Mouse (Mus musculus) MEL (cell line): ENCODE results near the gene Gm49395. TPM values are rescaled to one million over a fixed set of nuclear protein-coding genes. Genes with fewer than 3 reads are reported as not detected.

Experiments
- DNase-seq: peaks from one replicate; pipeline ENCODE4 v3.0.0; 2011; ENCODE audit warnings: low read depth, low spot score
- H3K27ac ChIP-seq: 2 replicates; pipeline ENCODE4 v1.5.1; 2012; ENCODE audit warnings: low read depth, mild to moderate bottlenecking, control low read depth, low read length, moderate library complexity; ENCODE audit not compliant: control insufficient read depth
- H3K27me3 ChIP-seq, 2 experiments: fragments of 150-350 bp in 1 of 2; sonication (generic) in 1 of 2; 2 replicates each; pipeline ENCODE4 v1.6.1; 2012; ENCODE audit warnings: low read length in 2 of 2, mild to moderate bottlenecking in 2 of 2, improper control_type of control experiment in 1 of 2, moderate library complexity in 1 of 2; ENCODE audit not compliant: insufficient read depth in 2 of 2, control insufficient read depth in 1 of 2
- H3K36me3 ChIP-seq, 2 experiments: 2 replicates each; pipeline ENCODE4 v1.6.1; 2012 to 2014; ENCODE audit warnings: low read length in 2 of 2, improper control_type of control experiment in 1 of 2, inconsistent platforms in 1 of 2, mild to moderate bottlenecking in 1 of 2; ENCODE audit not compliant: insufficient read depth in 2 of 2, control insufficient read depth in 1 of 2
- H3K4me1 ChIP-seq, 2 experiments: fragments of 150-350 bp in 1 of 2; sonication (generic) in 1 of 2; 2 replicates each; pipeline ENCODE4 v1.6.1; 2012; ENCODE audit warnings: low read length in 2 of 2, improper control_type of control experiment in 1 of 2, mild to moderate bottlenecking in 1 of 2; ENCODE audit not compliant: insufficient read depth in 2 of 2, control insufficient read depth in 1 of 2
- H3K4me3 ChIP-seq, 2 experiments: fragments of 150-350 bp in 1 of 2; sonication (generic) in 1 of 2; 2 replicates each; pipeline ENCODE4 v1.5.1; 2012; ENCODE audit warnings: low read depth in 2 of 2, low read length in 2 of 2, mild to moderate bottlenecking in 2 of 2, moderate library complexity in 2 of 2, control low read depth in 1 of 2, improper control_type of control experiment in 1 of 2; ENCODE audit not compliant: control insufficient read depth in 1 of 2, insufficient read depth in 1 of 2
- H3K79me2 ChIP-seq: 2 replicates; pipeline ENCODE4 v1.6.1; 2012; ENCODE audit warnings: mild to moderate bottlenecking, low read length, moderate library complexity; ENCODE audit not compliant: control insufficient read depth, poor library complexity, insufficient read depth
- H3K9ac ChIP-seq: 2 replicates; pipeline ENCODE4 v1.6.1; 2012; ENCODE audit warnings: low read depth, mild to moderate bottlenecking, control low read depth, low read length, moderate library complexity; ENCODE audit not compliant: control insufficient read depth, poor library complexity, severe bottlenecking
- H3K9me3 ChIP-seq: fragments of 150-350 bp; sonication (generic); replicated peaks from 2 replicates; pipeline ENCODE4 v1.6.1; 2012; ENCODE audit warnings: mild to moderate bottlenecking, low read length, improper control_type of control experiment, moderate library complexity; ENCODE audit not compliant: insufficient read depth
- BHLHE40 ChIP-seq: IDR thresholded peaks from 2 replicates; pipeline ENCODE4 v1.6.1; 2012; ENCODE audit warnings: low read depth, mild to moderate bottlenecking, inconsistent platforms, low read length, improper control_type of control experiment, borderline replicate concordance
- CHD1 ChIP-seq: IDR thresholded peaks from 2 replicates; pipeline ENCODE4 v1.6.1; 2012; ENCODE audit warnings: low read depth, mild to moderate bottlenecking, inconsistent platforms, low read length, improper control_type of control experiment
- CHD2 ChIP-seq: IDR thresholded peaks from 2 replicates; pipeline ENCODE4 v1.6.1; 2011; ENCODE audit warnings: low read length, improper control_type of control experiment
- ELF1 ChIP-seq: IDR thresholded peaks from 2 replicates; pipeline ENCODE4 v1.6.1; 2014; ENCODE audit warnings: low read depth, mild to moderate bottlenecking, inconsistent platforms, low read length, improper control_type of control experiment, moderate library complexity
- EP300 ChIP-seq, 2 experiments: IDR thresholded peaks; 2 replicates each; pipeline ENCODE4 v1.6.1; 2011; ENCODE audit warnings: improper control_type of control experiment in 2 of 2, low read length in 2 of 2, low read depth in 1 of 2, mild to moderate bottlenecking in 1 of 2
- GATA1 ChIP-seq: IDR thresholded peaks from 2 replicates; pipeline ENCODE4 v1.6.1; 2011; ENCODE audit warnings: low read depth, low read length, improper control_type of control experiment
- JUND ChIP-seq: IDR thresholded peaks from 2 replicates; pipeline ENCODE4 v1.6.1; 2011; ENCODE audit warnings: low read depth, mild to moderate bottlenecking, improper control_type of control experiment, low read length
- KAT2A ChIP-seq: conservative IDR thresholded peaks from 2 replicates; pipeline ENCODE4 v1.6.1; 2012; ENCODE audit warnings: low read depth, low read length, improper control_type of control experiment, inconsistent platforms
- MAFK ChIP-seq: IDR thresholded peaks from 2 replicates; pipeline ENCODE4 v1.6.1; 2011; ENCODE audit warnings: low read depth, mild to moderate bottlenecking, low read length, improper control_type of control experiment, borderline replicate concordance
- MAX ChIP-seq: IDR thresholded peaks from 2 replicates; pipeline ENCODE4 v1.6.1; 2011; ENCODE audit warnings: low read length, improper control_type of control experiment
- MXI1 ChIP-seq: IDR thresholded peaks from 2 replicates; pipeline ENCODE4 v1.6.1; 2011; ENCODE audit warnings: mild to moderate bottlenecking, low read depth, low read length, improper control_type of control experiment
- MYB ChIP-seq: IDR thresholded peaks from 2 replicates; pipeline ENCODE4 v1.6.1; 2011; ENCODE audit warnings: mild to moderate bottlenecking, low read depth, low read length, improper control_type of control experiment
- MYC ChIP-seq: IDR thresholded peaks from 2 replicates; pipeline ENCODE4 v1.6.1; 2011; ENCODE audit warnings: low read depth, mild to moderate bottlenecking, low read length, improper control_type of control experiment, moderate library complexity
- NELFE ChIP-seq: IDR thresholded peaks from 2 replicates; pipeline ENCODE4 v1.6.1; 2011; ENCODE audit warnings: low read depth, low read length, improper control_type of control experiment
- NRF1 ChIP-seq: IDR thresholded peaks from 2 replicates; pipeline ENCODE4 v1.6.1; 2014; ENCODE audit warnings: low read depth, mild to moderate bottlenecking, inconsistent platforms, low read length, improper control_type of control experiment, moderate library complexity; ENCODE audit not compliant: poor library complexity, insufficient read depth, severe bottlenecking
- POLR2AphosphoS2 ChIP-seq: IDR thresholded peaks from 2 replicates; pipeline ENCODE4 v1.6.1; 2011; ENCODE audit warnings: low read length, improper control_type of control experiment
- RAD21 ChIP-seq: IDR thresholded peaks from 2 replicates; pipeline ENCODE4 v1.6.1; 2011; ENCODE audit warnings: mild to moderate bottlenecking, low read depth, low read length, improper control_type of control experiment
- RCOR1 ChIP-seq: IDR thresholded peaks from 2 replicates; pipeline ENCODE4 v1.6.1; 2012; ENCODE audit warnings: low read depth, mild to moderate bottlenecking, inconsistent platforms, low read length, improper control_type of control experiment
- SIN3A ChIP-seq: IDR thresholded peaks from 2 replicates; pipeline ENCODE4 v1.6.1; 2012; ENCODE audit warnings: low read length, improper control_type of control experiment, inconsistent platforms
- TAL1 ChIP-seq: IDR thresholded peaks from 2 replicates; pipeline ENCODE4 v1.6.1; 2012; ENCODE audit warnings: mild to moderate bottlenecking, inconsistent platforms, low read length, moderate library complexity, mixed read lengths
- TBP ChIP-seq: IDR thresholded peaks from 2 replicates; pipeline ENCODE4 v1.8.0; 2011; ENCODE audit warnings: low read depth, low read length, improper control_type of control experiment
- TCF12 ChIP-seq: IDR thresholded peaks from 2 replicates; pipeline ENCODE4 v1.6.1; 2014; ENCODE audit warnings: low read depth, mild to moderate bottlenecking, inconsistent platforms, low read length, improper control_type of control experiment, moderate library complexity
- UBTF ChIP-seq: IDR thresholded peaks from 2 replicates; pipeline ENCODE4 v1.6.1; 2012; ENCODE audit warnings: low read depth, mild to moderate bottlenecking, inconsistent platforms, low read length, improper control_type of control experiment, moderate library complexity, borderline replicate concordance; ENCODE audit not compliant: insufficient read depth
- USF1 ChIP-seq: IDR thresholded peaks from 2 replicates; pipeline ENCODE4 v1.6.1; 2014; ENCODE audit warnings: low read depth, mild to moderate bottlenecking, inconsistent platforms, low read length, improper control_type of control experiment, moderate library complexity
- USF2 ChIP-seq, 2 experiments: IDR thresholded peaks; 2 replicates each; pipeline ENCODE4 v1.6.1; 2011 to 2012; ENCODE audit warnings: improper control_type of control experiment in 2 of 2, low read length in 2 of 2, borderline replicate concordance in 1 of 2, inconsistent platforms in 1 of 2, low read depth in 1 of 2, mild to moderate bottlenecking in 1 of 2; ENCODE audit not compliant: insufficient read depth in 1 of 2
- ZKSCAN1 ChIP-seq: IDR thresholded peaks from 2 replicates; pipeline ENCODE4 v1.6.1; 2012; ENCODE audit warnings: low read depth, mild to moderate bottlenecking, inconsistent platforms, low read length, improper control_type of control experiment, moderate library complexity
- ZMIZ1 ChIP-seq: IDR thresholded peaks from 2 replicates; pipeline ENCODE4 v1.6.1; 2012; ENCODE audit warnings: low read depth, mild to moderate bottlenecking, inconsistent platforms, low read length, improper control_type of control experiment, moderate library complexity
- ZNF384 ChIP-seq: IDR thresholded peaks from 2 replicates; pipeline ENCODE4 v1.6.1; 2012; ENCODE audit warnings: low read depth, mild to moderate bottlenecking, inconsistent platforms, low read length, improper control_type of control experiment
- polyA plus RNA-seq, 2 experiments: library from polyadenylated mRNA; stranded (reverse) in 1 of 2; unstranded in 1 of 2; fragments of >175 nt in 1 of 2; fragments of >200 nt in 1 of 2; gene quantifications; 2 replicates each; pipeline versions ENCODE4 v1.2.1 to v1.2.4; 2012; ENCODE audit warnings: low replicate concordance in 2 of 2, low read depth in 1 of 2; ENCODE audit not compliant: insufficient read length in 2 of 2, insufficient read depth in 1 of 2, missing spikeins in 1 of 2
- total RNA-seq: library from RNA; depleted of rRNA; stranded (reverse); fragments of 300-350 nt; gene quantifications from 2 replicates; pipeline ENCODE4 v1.2.3, GENCODE M21; 2012

The Gm49395 gene
- total and polyA plus RNA-seq, 3 experiments, result 0.31 TPM; not detected in 2

DNA sequence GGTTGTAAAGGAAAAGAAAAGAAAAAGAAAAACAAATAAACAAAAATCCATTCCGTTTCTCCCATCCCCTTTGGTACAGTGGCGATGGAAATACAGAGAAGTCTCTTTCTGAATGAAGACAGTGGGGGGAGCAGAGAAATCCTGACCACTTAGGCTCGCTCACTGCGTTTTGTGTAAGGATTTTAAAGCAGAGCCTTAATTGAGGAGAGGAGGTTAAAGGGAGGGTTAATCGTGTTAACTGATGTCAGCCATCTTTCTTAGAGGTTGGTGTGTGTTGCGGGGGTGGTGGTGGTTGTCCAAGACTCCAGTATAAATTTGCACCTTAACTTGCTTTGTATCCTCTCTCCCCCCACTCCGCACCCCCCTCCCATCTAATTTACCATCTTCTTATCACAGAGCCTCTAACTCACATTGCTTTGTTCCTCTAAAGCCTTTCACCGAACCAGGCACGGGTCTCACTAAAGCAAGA, 10.7 kb downstream of the Gm49395 start:
- Histone ChIP-seq H3K27me3 (no peaks in the 10 kb centered on the region), H3K4me1 (peaks cover 4 to 8% of the 10 kb centered on the region in 2 experiments; a peak in 2 of 4 replicates), H3K9me3 (no peaks in the 10 kb centered on the region), H3K9ac (peak overlapping the region; percentile 60), H3K79me2 (peaks cover 20% of the 10 kb centered on the region), H3K4me3 (peak overlapping the region; percentile 67 to 93), H3K27ac (peak overlapping the region; percentile 70), H3K36me3 (peaks cover 7 to 15% of the 10 kb centered on the region in 2 experiments; a peak in 3 of 4 replicates)
- TF ChIP-seq UBTF (no peak), MAFK (no peak), SIN3A (no peak), CHD1 (0 out of 2 replicates have a peak, but pooled peaks have one; percentile 63), MYC (no peak), MYB (no peak), NRF1 (no peak), GATA1 (no peak), EP300 (IDR thresholded peaks at IDR 0.05; ENCODE audit: low read depth in 1 of 2, low read length in 2 of 2) (no peak), TAL1 (no peak), MXI1 (peak; percentile 4; the same call in 1 of the 2 replicates), RCOR1 (peak; percentile 4; the same call in 1 of the 2 replicates), TBP (0 out of 2 replicates have a peak, but pooled peaks have one; percentile 14), ZMIZ1 (no peak), NELFE (0 out of 2 replicates have a peak, but pooled peaks have one; percentile 5)
- peak; percentile 66 for DNase-seq

DNA sequence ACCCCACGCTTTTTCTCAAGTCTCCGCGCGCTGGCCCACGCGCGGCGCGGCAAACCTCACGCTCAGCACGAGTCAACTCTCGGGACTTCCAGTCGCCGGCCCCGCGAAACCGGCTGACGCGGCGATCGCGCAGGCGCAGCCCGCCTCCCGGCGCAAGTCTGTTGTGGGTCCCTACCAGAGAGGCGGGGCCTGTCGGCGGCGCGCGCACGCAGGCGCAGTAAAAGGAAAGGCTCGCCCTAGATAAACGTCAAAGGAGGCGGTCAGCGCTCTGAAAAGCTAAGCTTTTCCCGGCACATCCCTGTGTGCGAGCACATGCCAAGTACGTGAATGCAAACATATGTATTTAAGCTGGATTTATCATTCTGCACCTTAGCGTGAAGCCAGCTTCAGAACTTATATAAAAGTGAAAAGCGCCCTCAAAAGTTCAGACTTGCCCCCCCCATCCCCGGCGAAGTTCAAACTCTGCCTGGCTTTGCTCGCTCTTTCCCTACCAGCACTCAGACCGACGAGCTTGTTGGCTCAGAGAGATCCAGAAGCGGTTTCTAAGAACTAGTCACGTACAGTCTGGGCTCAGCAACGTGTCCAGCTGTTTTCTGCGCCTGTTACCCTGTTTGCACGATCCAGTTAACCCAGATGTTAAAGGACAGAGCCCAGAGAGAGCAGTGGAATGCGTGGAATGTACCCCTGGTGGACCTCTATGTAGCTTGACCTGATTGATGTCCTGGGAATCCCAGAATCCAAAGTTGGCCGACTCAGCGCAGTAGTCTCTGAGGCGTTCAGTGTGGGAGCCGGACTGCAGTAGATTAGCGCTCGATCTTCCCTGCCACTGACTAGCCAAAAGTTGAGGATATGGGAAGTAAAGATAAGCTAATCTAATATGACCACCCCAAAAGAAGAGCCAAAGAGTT, 11.4 kb downstream of the Gm49395 start, which contains the start of gene Pelo:
Gene Pelo, minus strand, starts transcription at position 118 of the 908 bp plus-strand sequence.
- Histone ChIP-seq H3K27ac (peak within 1 kb of the TSS; percentile 70), H3K9me3 (no peaks in the 10 kb centered on the region), H3K9ac (peak within 1 kb of the TSS; percentile 88), H3K79me2 (peaks cover 20% of the 10 kb centered on the region), H3K4me1 (peaks cover 4 to 8% of the 10 kb centered on the region in 2 experiments; a peak in 2 of 4 replicates), H3K36me3 (peaks cover 7 to 15% of the 10 kb centered on the region in 2 experiments; a peak in 3 of 4 replicates), H3K27me3 (no peaks in the 10 kb centered on the region), H3K4me3 (peak within 1 kb of the TSS; percentile 67 to 93)
- DNase-seq, result peak; percentile 93
- TF ChIP-seq MYB, result no peak
- TF ChIP-seq ZKSCAN1, result no peak
- no peak for TF ChIP-seq ZNF384
- peak; percentile 63 to 64; a peak in 3 of 4 replicates for TF ChIP-seq EP300 (IDR thresholded peaks at IDR 0.05; ENCODE audit: low read depth in 1 of 2, low read length in 2 of 2)
- peak; percentile 73; the same call in 1 of the 2 replicates for TF ChIP-seq POLR2AphosphoS2
- peak; percentile 22; the same call in 1 of the 2 replicates for TF ChIP-seq CHD1
- TF ChIP-seq USF1, result no peak
- TF ChIP-seq ELF1, result no peak
- TF ChIP-seq MYC, result no peak
- TF ChIP-seq BHLHE40, result 0 out of 2 replicates have a peak, but pooled peaks have one; percentile 21
- peak; percentile 69 for TF ChIP-seq TCF12
- no peak for TF ChIP-seq JUND
- TF ChIP-seq MAX, result peak; percentile 17; the same call in 1 of the 2 replicates
- TF ChIP-seq MXI1, result peak; percentile 66
- TF ChIP-seq RAD21, result no peak
- peak; percentile 79; the same call in 1 of the 2 replicates for TF ChIP-seq TBP
- no peak for TF ChIP-seq USF2 (IDR thresholded peaks at IDR 0.05; ENCODE audit: borderline replicate concordance in 1 of 2, insufficient read depth in 1 of 2, low read depth in 1 of 2, low read length in 2 of 2)
- TF ChIP-seq KAT2A, result no peak
- no peak for TF ChIP-seq CHD2
- peak; percentile 82 for TF ChIP-seq NELFE
- TF ChIP-seq ZMIZ1, result peak; percentile 69; the same call in 1 of the 2 replicates
